Comparison of ENCODE assay signal across 23 mouse cellular contexts in genomic region chr3:82099127-82099526, GRCm38 (mm10). TPM values are rescaled to one million over a fixed set of nuclear protein-coding genes. Genes with fewer than 3 reads are reported as not detected.
A peak's percentile ranks its signal among the peaks of the same experiment; 100 is the strongest.
DNase-seq lines count a peak whose midpoint lies in the region; ATAC-seq lines count a peak whose summit lies in the region.
"Had no signal": no experiment of that assay in that cellular context is flagged by ENCODE, and none has a peak within 500 bp of the region (broad histone marks: within the 10 kb centered on the region; RNA-seq: fewer than 3 reads in every experiment).

No protein-coding gene starts in this region.

- ATAC-seq in frontal cortex, adult (ENCODE audit: low TSS enrichment): peak; percentile 98
- ATAC-seq: activated CD4-positive, CD25-positive, alpha-beta regulatory T cell, adult 4 months; CD4-positive, CD25-positive, alpha-beta regulatory T cell, adult 4 months; forebrain, embryonic 15.5 days; forebrain, postnatal 0 days; Patski had no signal

- DNase-seq in frontal cortex, postnatal 25 days (ENCODE audit: low spot score in 2 of 2): no peak
- DNase-seq in heart, adult 11 months: peak; percentile 16
- no peak for DNase-seq in heart, adult 8-10 months (ENCODE audit: low spot score)
- DNase-seq in right cerebral cortex, adult 2 months (ENCODE audit: low spot score in 2 of 2): peak; percentile 16 to 26
- no peak for DNase-seq in right cerebral cortex, postnatal 25 days
- DNase-seq: adrenal gland, adult 8-10 months; adrenal gland, postnatal 14 days; adrenal gland, postnatal 36 days; B cell, adult 2 months; cerebellum, adult 11 months; cerebellum, adult 18-20 months; cerebellum, adult 8-10 months; cerebellum, adult 9-11 months; cerebellum, postnatal 14 days; cerebellum, postnatal 36 days; embryo, embryonic 11 days; forebrain, postnatal 0 days had no signal

RNA-seq across cellular contexts. Expression of gene Gucy1b1, which starts 24.6 kb away (rescaled TPM):
- total RNA-seq in heart, adult 8-10 months (2022): 10 to 100 TPM; 10.7 to 12.6 (median 11.0) TPM
- total RNA-seq: CH12.LX had no signal

RNA-seq across cellular contexts. Expression of gene Gucy1a1, which starts 46.5 kb away (rescaled TPM):
- 10 to 100 TPM; 13.8 to 19.0 (median 15.7) TPM for total RNA-seq in heart, adult 8-10 months (2022)
- total RNA-seq: CH12.LX had no signal

Comparison
In these comparisons a context has a peak if more than half of its experiments do, and no peak if none do; other contexts are left out.
1. DNase-seq: peak in heart, adult 11 months (single experiment) and right cerebral cortex, adult 2 months (2 of 2); none in frontal cortex, postnatal 25 days (0 of 2), heart, adult 8-10 months (single experiment) and right cerebral cortex, postnatal 25 days (single experiment).